Mouse (Mus musculus) embryonic fibroblast, embryonic 13.5 days (primary cell): ENCODE measurements around the gene Ildr1. TPM values are rescaled to one million over a fixed set of nuclear protein-coding genes. Genes with fewer than 3 reads are reported as not detected.

Experiments used
- H3K27ac ChIP-seq: 2 replicates; pipeline ENCODE4 v1.5.1; 2012; ENCODE audit warnings: low read length, control low read depth, inconsistent platforms; ENCODE audit not compliant: insufficient read depth
- H3K4me1 ChIP-seq: 2 replicates; pipeline ENCODE4 v1.6.1; 2011; ENCODE audit warnings: low read length; ENCODE audit not compliant: control insufficient read depth, insufficient read depth
- H3K4me3 ChIP-seq: 2 replicates; pipeline ENCODE4 v1.5.1; 2011; ENCODE audit warnings: mild to moderate bottlenecking, control low read depth, low read length; ENCODE audit not compliant: insufficient read depth
- CTCF ChIP-seq: IDR thresholded peaks from 2 replicates; pipeline ENCODE4 v1.5.1; 2011; ENCODE audit warnings: mild to moderate bottlenecking, control low read depth, low read length, moderate library complexity, borderline replicate concordance; ENCODE audit not compliant: insufficient read depth
- POLR2A ChIP-seq: IDR thresholded peaks from 2 replicates; pipeline ENCODE4 v1.6.1; 2011; ENCODE audit warnings: low read depth, mild to moderate bottlenecking, control low read depth, low read length, moderate library complexity
- polyA plus RNA-seq: library from polyadenylated mRNA; stranded (reverse); fragments of >200 nt; gene quantifications from 2 replicates; pipeline ENCODE4 v1.2.4, GENCODE M21; 2011; ENCODE audit warnings: low read depth; ENCODE audit not compliant: missing spikeins, insufficient read length

The Ildr1 gene
- polyA plus RNA-seq, 1 experiment, result not detected

DNA sequence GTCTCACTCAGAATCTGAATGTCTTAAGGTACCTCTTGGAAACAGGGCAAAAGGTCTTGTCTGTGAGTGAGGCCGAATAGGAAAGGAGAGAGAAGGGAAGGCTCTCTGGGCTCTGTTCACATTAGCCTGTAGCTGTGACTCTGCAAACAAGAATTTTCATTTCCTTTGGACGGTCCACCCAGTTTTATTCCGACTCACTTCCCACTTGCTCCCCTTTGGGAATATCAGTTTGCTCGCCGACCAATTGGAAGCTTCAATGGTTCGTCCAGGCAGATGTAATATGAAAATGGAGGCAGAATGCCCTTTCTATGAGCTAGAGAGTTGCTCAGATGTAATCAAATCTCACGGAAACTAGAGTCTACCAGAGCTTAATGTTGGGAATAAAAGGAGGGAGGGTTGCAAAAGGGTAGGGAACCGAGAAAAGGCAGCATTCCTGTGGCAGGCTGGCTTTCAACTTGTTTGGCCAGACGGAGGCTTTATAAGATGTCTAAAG lies 1.1 kb downstream of the Ildr1 start:
- no peaks in the 10 kb centered on the region for H3K4me1 ChIP-seq
- no peak overlapping the region for H3K4me3 ChIP-seq
- no peak for TF ChIP-seq CTCF
- no peak for TF ChIP-seq POLR2A
- H3K27ac ChIP-seq, result no peak overlapping the region; the same call in 1 of the 2 replicates

DNA sequence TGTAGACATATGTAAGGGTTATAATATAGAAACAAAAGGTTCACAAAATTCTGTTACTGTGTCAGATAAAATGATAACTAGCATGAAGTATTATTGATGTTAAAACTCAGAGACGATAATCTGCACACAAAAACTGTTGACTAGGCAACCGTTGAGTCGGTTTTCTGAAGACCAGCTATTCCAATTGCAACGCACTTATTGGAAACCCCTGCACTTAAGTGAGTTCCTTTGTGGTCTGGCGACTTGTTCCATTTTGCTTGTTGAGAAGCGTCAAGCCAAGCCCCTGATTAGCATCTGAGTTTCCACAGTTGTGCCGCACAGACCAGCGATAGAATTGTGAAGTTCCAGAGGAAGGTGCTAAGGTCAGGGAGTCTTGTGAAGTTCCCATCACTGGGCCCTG lies 3.6 kb downstream of the Ildr1 start:
- TF ChIP-seq POLR2A, result no peak
- no peak for TF ChIP-seq CTCF
- H3K4me1 ChIP-seq, result no peaks in the 10 kb centered on the region
- no peak overlapping the region for H3K4me3 ChIP-seq
- no peak overlapping the region for H3K27ac ChIP-seq

DNA sequence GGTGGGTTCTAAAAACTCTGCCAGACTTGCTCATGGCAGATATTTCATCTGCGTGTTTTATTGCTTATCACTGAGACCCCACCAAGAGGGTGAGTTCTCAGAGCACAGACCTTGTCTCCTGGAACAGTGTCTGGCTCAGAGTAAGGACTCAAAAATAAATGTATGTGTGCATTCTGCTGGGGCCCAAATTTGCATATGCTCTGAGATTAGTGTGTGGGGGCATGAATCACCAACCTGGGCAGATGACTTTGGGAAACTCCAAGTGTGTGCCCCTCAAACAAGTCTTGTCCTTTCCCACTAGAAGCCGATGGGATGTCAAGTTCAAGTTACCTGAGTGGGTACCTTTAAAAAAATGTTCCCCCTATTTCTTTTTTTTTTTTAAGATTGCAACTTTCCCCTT lies 6.7 kb downstream of the Ildr1 start:
- Histone ChIP-seq H3K27ac (no peak overlapping the region), H3K4me3 (no peak overlapping the region)

GRCm38 (mm10) chr16:36707702-36708423 lies 14.1 kb downstream of the Ildr1 start:
- Histone ChIP-seq H3K4me3 (no peak overlapping the region), H3K27ac (no peak overlapping the region), H3K4me1 (no peaks in the 10 kb centered on the region)
- TF ChIP-seq CTCF (no peak), POLR2A (no peak)

More for the DNA sequence above, 6.7 kb downstream of the Ildr1 start:
- H3K4me1 ChIP-seq, result no peaks in the 10 kb centered on the region
- TF ChIP-seq POLR2A (no peak), CTCF (no peak)

DNA sequence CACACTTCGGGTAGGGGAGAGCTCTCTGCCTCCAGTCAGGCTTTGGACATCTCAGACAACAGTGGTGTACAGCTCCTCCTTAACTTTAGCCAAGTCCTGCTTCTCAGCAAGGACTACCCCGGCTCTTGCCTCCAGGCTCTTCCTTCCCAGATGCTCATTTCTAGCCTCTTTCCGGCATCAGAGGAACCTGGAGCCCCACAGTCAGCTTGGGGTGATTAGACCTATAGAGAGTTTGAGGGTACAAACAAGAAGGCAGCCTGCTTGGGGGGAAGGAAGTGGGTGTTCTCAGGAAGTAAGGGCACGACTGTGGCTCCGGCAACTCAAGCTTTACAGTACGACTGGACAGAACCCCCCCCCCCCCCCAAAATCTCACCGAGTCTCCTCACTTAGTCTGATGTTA lies 15.0 kb downstream of the Ildr1 start:
- Histone ChIP-seq H3K4me1 (no peaks in the 10 kb centered on the region), H3K27ac (no peak overlapping the region), H3K4me3 (no peak overlapping the region)
- TF ChIP-seq CTCF, result no peak
- TF ChIP-seq POLR2A, result no peak

DNA sequence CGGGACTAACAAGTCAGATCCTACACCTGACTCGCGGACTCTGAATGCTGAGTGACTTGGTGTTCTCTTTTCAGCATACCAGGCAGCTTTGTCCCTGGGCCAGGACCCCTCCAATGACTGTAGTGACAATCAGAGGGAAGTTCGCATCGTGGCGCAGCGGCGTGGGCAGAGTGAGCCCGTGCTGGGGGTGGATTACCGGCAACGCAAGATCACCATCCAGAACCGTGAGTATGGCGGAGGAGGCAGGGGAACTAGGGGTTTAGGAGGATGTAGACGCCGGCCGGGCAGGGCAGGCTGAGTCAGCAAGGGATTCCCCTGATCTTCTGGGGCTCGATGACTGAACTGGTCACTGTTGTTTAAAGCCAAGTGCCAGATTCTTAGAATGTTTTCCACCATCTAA lies 15.6 kb downstream of the Ildr1 start:
- TF ChIP-seq CTCF (no peak), POLR2A (no peak)
- Histone ChIP-seq H3K4me3 (no peak overlapping the region), H3K27ac (no peak overlapping the region), H3K4me1 (peaks cover 2% of the 10 kb centered on the region; the same call in 1 of the 2 replicates)

GRCm38 (mm10) chr16:36710794-36711193 lies 17.0 kb downstream of the Ildr1 start:
- Histone ChIP-seq H3K4me1 (peaks cover 3% of the 10 kb centered on the region; the same call in 1 of the 2 replicates), H3K4me3 (no peak overlapping the region), H3K27ac (no peak overlapping the region)
- TF ChIP-seq POLR2A, result no peak
- TF ChIP-seq CTCF, result 0 out of 2 replicates have a peak, but pooled peaks have one; percentile 8

DNA sequence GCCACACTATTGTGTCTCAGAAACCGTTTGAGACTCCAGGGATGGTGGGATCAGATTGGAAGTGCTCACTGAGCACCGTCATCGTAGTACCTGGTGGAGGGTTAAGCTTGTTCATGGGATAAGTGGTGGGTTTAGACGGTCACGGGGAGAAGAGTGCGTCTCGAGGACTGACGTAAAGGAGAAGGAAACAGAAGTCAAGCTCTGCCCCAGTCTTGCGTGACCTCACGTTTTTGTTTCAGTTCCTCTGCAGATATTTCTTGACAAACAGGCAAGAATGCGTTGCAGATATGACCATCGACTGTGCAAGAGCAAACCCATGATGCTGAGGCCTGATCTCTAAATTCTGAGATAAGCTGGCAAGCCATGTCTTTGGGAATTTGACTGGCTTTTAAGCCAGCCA lies 18.0 kb downstream of the Ildr1 start:
- Histone ChIP-seq H3K4me3 (no peak overlapping the region), H3K4me1 (peaks cover 3% of the 10 kb centered on the region; the same call in 1 of the 2 replicates), H3K27ac (no peak overlapping the region)
- TF ChIP-seq POLR2A (no peak), CTCF (no peak)

GRCm38 (mm10) chr16:36717481-36717880 lies 23.7 kb downstream of the Ildr1 start:
- H3K27ac ChIP-seq, result no peak overlapping the region
- TF ChIP-seq POLR2A (no peak), CTCF (no peak)
- peaks cover 3% of the 10 kb centered on the region; the same call in 1 of the 2 replicates for H3K4me1 ChIP-seq
- H3K4me3 ChIP-seq, result no peak overlapping the region

- Histone ChIP-seq H3K4me3 (no peak overlapping the region), H3K4me1 (peaks cover 3% of the 10 kb centered on the region; the same call in 1 of the 2 replicates), H3K27ac (no peak overlapping the region)
- TF ChIP-seq POLR2A (no peak), CTCF (no peak)
Observed at GRCm38 (mm10) chr16:36718637-36719036, 24.9 kb downstream of the Ildr1 start.
